Comparison of ENCODE assay signal across 22 mouse cellular contexts in genomic region chr14:35625749-35626148, GRCm38 (mm10).
A peak's percentile ranks its signal among the peaks of the same experiment; 100 is the strongest.
DNase-seq lines count a peak whose midpoint lies in the region; TF ChIP-seq lines count a peak whose summit lies in the region.
"Had no signal": no experiment of that assay in that cellular context is flagged by ENCODE, and none has a peak within 500 bp of the region (broad histone marks: within the 10 kb centered on the region; RNA-seq: fewer than 3 reads in every experiment).

No protein-coding gene starts in this region.

- WGBS in thymus, adult 2 months = 91% methylated on average over 5 of the region's 5 CpGs

- H3K36me3 ChIP-seq in testis, adult 2 months (ENCODE audit: control insufficient read depth, insufficient read depth, low read length) = no peaks in the 10 kb centered on the region
- H3K36me3 ChIP-seq in thymus, adult 2 months (ENCODE audit: control insufficient read depth, insufficient read depth, low read length) = no peaks in the 10 kb centered on the region
- H3K36me3 ChIP-seq: embryonic facial prominence, embryonic 12.5 days; G1E; midbrain, embryonic 15.5 days; neural tube, embryonic 15.5 days; stomach, embryonic 15.5 days had no signal

- TF ChIP-seq CTCF in layer of hippocampus, adult 2 months (conservative IDR thresholded peaks at IDR 0.05) = peak; percentile 53
- peak; percentile 53; the same call in 1 of the 2 replicates for TF ChIP-seq CTCF in testis, adult 2 months (IDR thresholded peaks at IDR 0.05; ENCODE audit: control insufficient read depth, insufficient read depth, insufficient replicate concordance, low read depth, low read length)
- no peak for TF ChIP-seq CTCF in thymus, adult 2 months (IDR thresholded peaks at IDR 0.05; ENCODE audit: borderline replicate concordance, control insufficient read depth, extremely low read depth, insufficient read depth, low read length, poor library complexity)

- H3K4me1 ChIP-seq in testis, adult 2 months (ENCODE audit: control insufficient read depth, insufficient read depth, low read length) = no peaks in the 10 kb centered on the region
- no peaks in the 10 kb centered on the region for H3K4me1 ChIP-seq in thymus, adult 2 months (replicated peaks; ENCODE audit: control insufficient read depth, insufficient read depth, low read length)
- H3K4me1 ChIP-seq: embryonic facial prominence, embryonic 12.5 days; forebrain, embryonic 13.5 days; megakaryocyte, embryonic 14.5 days; midbrain, embryonic 15.5 days; neural tube, embryonic 15.5 days; stomach, embryonic 15.5 days had no signal

- H3K27ac ChIP-seq in layer of hippocampus, adult 2 months = no peak overlapping the region
- no peak overlapping the region for H3K27ac ChIP-seq in testis, adult 2 months (ENCODE audit: control insufficient read depth, insufficient read depth, low read depth, low read length)
- no peak overlapping the region for H3K27ac ChIP-seq in thymus, adult 2 months (ENCODE audit: control insufficient read depth, insufficient read depth, low read length)
- H3K27ac ChIP-seq: embryonic facial prominence, embryonic 12.5 days; forebrain, embryonic 13.5 days; midbrain, embryonic 15.5 days; neural tube, embryonic 15.5 days; stomach, embryonic 15.5 days had no signal

- no peak for DNase-seq in layer of hippocampus, adult 2 months (ENCODE audit: low spot score in 2 of 2)
- DNase-seq in layer of hippocampus, adult 8-10 months (ENCODE audit: low spot score in 2 of 2) = no peak
- no peak for DNase-seq in testis, postnatal 10 days (ENCODE audit: low spot score)
- peak; percentile 2 for DNase-seq in NIH3T3 (ENCODE audit: low read depth)
- DNase-seq in frontal cortex, postnatal 14 days (ENCODE audit: low spot score in 2 of 2) = no peak
- no peak for DNase-seq in thymus, adult 2 months
- DNase-seq: cerebellum, postnatal 10 days; gastrocnemius, postnatal 25 days; kidney, adult 2 months; kidney, postnatal 25 days; layer of hippocampus, adult 9-11 months; right cerebral cortex, postnatal 25 days; thymus, postnatal 36 days had no signal

- no peak overlapping the region for H3K4me3 ChIP-seq in layer of hippocampus, adult 2 months
- no peak overlapping the region for H3K4me3 ChIP-seq in testis, adult 2 months (ENCODE audit: control insufficient read depth, low read depth, low read length)
- H3K4me3 ChIP-seq in thymus, adult 2 months (ENCODE audit: control insufficient read depth, insufficient read depth, low read length) = no peak overlapping the region
- H3K4me3 ChIP-seq: embryonic facial prominence, embryonic 12.5 days; erythroblast, embryonic 14.5 days; forebrain, embryonic 13.5 days; megakaryocyte, embryonic 14.5 days; midbrain, embryonic 15.5 days; neural tube, embryonic 15.5 days; stomach, embryonic 15.5 days had no signal

- no peak for TF ChIP-seq POLR2A in testis, adult 2 months (IDR thresholded peaks at IDR 0.05; ENCODE audit: control insufficient read depth, low read depth, low read length)
- TF ChIP-seq POLR2A in thymus, adult 2 months (IDR thresholded peaks at IDR 0.05; ENCODE audit: control insufficient read depth, extremely low read depth, insufficient read depth, low read length, poor library complexity) = no peak

- no peaks in the 10 kb centered on the region for H3K27me3 ChIP-seq in testis, adult 2 months (ENCODE audit: control insufficient read depth, insufficient read depth, low read length)
- H3K27me3 ChIP-seq in thymus, adult 2 months (ENCODE audit: control insufficient read depth, insufficient read depth, low read length) = no peaks in the 10 kb centered on the region
- H3K27me3 ChIP-seq: embryonic facial prominence, embryonic 12.5 days; forebrain, embryonic 13.5 days; megakaryocyte, embryonic 14.5 days; midbrain, embryonic 15.5 days; neural tube, embryonic 15.5 days; stomach, embryonic 15.5 days had no signal
